Mouse (Mus musculus) kidney, embryonic 15.5 days (tissue): ENCODE data around the gene Hps3. TPM values are rescaled to one million over a fixed set of nuclear protein-coding genes. Genes with fewer than 3 reads are reported as not detected.
"Not testable (repeated sequence)": the region's sequence is repeated elsewhere in the genome, so short reads cannot be mapped to it uniquely, and the experiment has no call there.

Source experiments
- ATAC-seq: fragments of 200-750 bp; cut with Nextera tagmentation; replicated peaks from 2 replicates; pipeline ENCODE4 v1.8.0; 2017; ENCODE audit warnings: moderate TSS enrichment; ENCODE audit not compliant: low FRiP score
- H3K27ac ChIP-seq: fragments of 300-500 bp; sonication (generic); 2 replicates; pipeline ENCODE4 v1.5.1; 2015; ENCODE audit warnings: mild to moderate bottlenecking, inconsistent platforms
- H3K27me3 ChIP-seq: fragments of 300-500 bp; sonication (generic); 2 replicates; pipeline ENCODE4 v1.6.1; 2015; ENCODE audit warnings: inconsistent platforms
- H3K36me3 ChIP-seq: fragments of 300-500 bp; sonication (generic); 2 replicates; pipeline ENCODE4 v1.6.1; 2015; ENCODE audit warnings: inconsistent platforms
- H3K4me1 ChIP-seq: fragments of 300-500 bp; sonication (generic); 2 replicates; pipeline ENCODE4 v1.6.1; 2015; ENCODE audit warnings: inconsistent platforms
- H3K4me2 ChIP-seq: fragments of 300-500 bp; sonication (generic); 2 replicates; pipeline ENCODE4 v1.6.1; 2015; ENCODE audit warnings: moderate library complexity, mild to moderate bottlenecking, inconsistent platforms
- H3K4me3 ChIP-seq: fragments of 300-500 bp; sonication (generic); replicated peaks from 2 replicates; pipeline ENCODE4 v1.5.1; 2015; ENCODE audit warnings: mild to moderate bottlenecking, inconsistent platforms
- H3K9ac ChIP-seq: fragments of 300-500 bp; sonication (generic); 2 replicates; pipeline ENCODE4 v1.6.1; 2015; ENCODE audit warnings: mild to moderate bottlenecking, inconsistent platforms
- H3K9me3 ChIP-seq: fragments of 300-500 bp; sonication (generic); replicated peaks from 2 replicates; pipeline ENCODE4 v1.6.1; 2016; ENCODE audit warnings: inconsistent platforms
- WGBS: fragments of 180-500 bp; shearing (Covaris S2); methylation state at CpG from one replicate; pipeline ENCODE4 v1.1.7; 2015; ENCODE audit warnings: mixed read lengths; 5-methylcytosine and 5-hydroxymethylcytosine counted together
- polyA plus RNA-seq: library from polyadenylated mRNA; unstranded; fragments of >200 nt; fragmentation: Nextera tagmentation; extraction: Ambion mirVana; gene quantifications from 2 replicates; pipeline ENCODE4 v1.2.1, GENCODE M21; 2015

Gene Hps3
- polyA plus RNA-seq, 1 experiment from 2014 or later = 12.2 TPM

GRCm38 (mm10) chr3:19960570-19961114, 74.5 kb downstream of the Hps3 start:
- Histone ChIP-seq H3K4me1 (no peaks in the 10 kb centered on the region), H3K9ac (no peak overlapping the region), H3K27me3 (no peaks in the 10 kb centered on the region), H3K36me3 (no peaks in the 10 kb centered on the region), H3K4me3 (no peak overlapping the region), H3K9me3 (no peaks in the 10 kb centered on the region), H3K4me2 (no peak overlapping the region), H3K27ac (no peak overlapping the region)
- 77% methylated on average over 3 of the region's 3 CpGs for WGBS
- no peak for ATAC-seq

- no peaks in the 10 kb centered on the region for H3K27me3 ChIP-seq
- H3K9me3 ChIP-seq = no peaks in the 10 kb centered on the region
- H3K4me1 ChIP-seq = no peaks in the 10 kb centered on the region
- H3K27ac ChIP-seq = no peak overlapping the region
- H3K4me2 ChIP-seq = no peak overlapping the region
- no peak for ATAC-seq
- WGBS = 81% methylated on average over 1 of the region's 1 CpGs
- no peak overlapping the region for H3K4me3 ChIP-seq
- H3K9ac ChIP-seq = no peak overlapping the region
- no peaks in the 10 kb centered on the region for H3K36me3 ChIP-seq
Measured at GRCm38 (mm10) chr3:19958983-19959382, 76.1 kb downstream of the Hps3 start.

- no peak overlapping the region for H3K4me3 ChIP-seq
- H3K9ac ChIP-seq = no peak overlapping the region
- ATAC-seq = no peak
- H3K27me3 ChIP-seq = no peaks in the 10 kb centered on the region
- no peaks in the 10 kb centered on the region for H3K4me1 ChIP-seq
- no peak overlapping the region for H3K27ac ChIP-seq
- H3K36me3 ChIP-seq = no peaks in the 10 kb centered on the region
- no peaks in the 10 kb centered on the region for H3K9me3 ChIP-seq
- no peak overlapping the region for H3K4me2 ChIP-seq
Measured at GRCm38 (mm10) chr3:19958031-19958430, 77.1 kb downstream of the Hps3 start.

- no peak for ATAC-seq
- Histone ChIP-seq H3K4me1 (no peaks in the 10 kb centered on the region), H3K4me3 (no peak within 1 kb of the TSS), H3K9me3 (no peaks in the 10 kb centered on the region), H3K27ac (no peak within 1 kb of the TSS), H3K36me3 (no peaks in the 10 kb centered on the region), H3K9ac (no peak within 1 kb of the TSS), H3K4me2 (no peak within 1 kb of the TSS), H3K27me3 (no peaks in the 10 kb centered on the region)
- 55% methylated on average over 5 of the region's 5 CpGs for WGBS
Measured at GRCm38 (mm10) chr3:19956885-19957284, 78.2 kb downstream of the Hps3 start, which contains the start of gene Cp. TSS of gene Cp (plus strand) at chr3:19957054.

GRCm38 (mm10) chr3:19953865-19954264, 81.2 kb downstream of the Hps3 start:
- Histone ChIP-seq H3K9me3 (no peaks in the 10 kb centered on the region), H3K27ac (no peak overlapping the region), H3K27me3 (no peaks in the 10 kb centered on the region), H3K9ac (no peak overlapping the region), H3K4me2 (no peak overlapping the region), H3K4me1 (no peaks in the 10 kb centered on the region), H3K4me3 (no peak overlapping the region), H3K36me3 (no peaks in the 10 kb centered on the region)
- ATAC-seq = no peak; the same call in 1 of the 2 replicates
- 46% methylated on average over 3 of the region's 3 CpGs for WGBS

GRCm38 (mm10) chr3:19953425-19953824, 81.7 kb downstream of the Hps3 start:
- Histone ChIP-seq H3K27ac (no peak overlapping the region), H3K4me3 (no peak overlapping the region), H3K36me3 (no peaks in the 10 kb centered on the region), H3K9ac (no peak overlapping the region), H3K9me3 (no peaks in the 10 kb centered on the region), H3K4me2 (no peak overlapping the region), H3K27me3 (no peaks in the 10 kb centered on the region), H3K4me1 (no peaks in the 10 kb centered on the region)
- no peak for ATAC-seq
- 64% methylated on average over 1 of the region's 1 CpGs for WGBS

- H3K4me1 ChIP-seq, H3K4me3 ChIP-seq, H3K27ac ChIP-seq, H3K9ac ChIP-seq, H3K9me3 ChIP-seq, H3K27me3 ChIP-seq, H3K36me3 ChIP-seq, H3K4me2 ChIP-seq, ATAC-seq: not testable (repeated sequence)
- 100% methylated on average over 1 of the region's 1 CpGs for WGBS
Measured at GRCm38 (mm10) chr3:19949401-19949800, 85.7 kb downstream of the Hps3 start.

- Histone ChIP-seq H3K4me2 (no peak overlapping the region), H3K9me3 (no peaks in the 10 kb centered on the region), H3K9ac (no peak overlapping the region), H3K4me1 (no peaks in the 10 kb centered on the region), H3K27ac (no peak overlapping the region), H3K4me3 (no peak overlapping the region), H3K27me3 (no peaks in the 10 kb centered on the region), H3K36me3 (no peaks in the 10 kb centered on the region)
- no peak for ATAC-seq
Measured at GRCm38 (mm10) chr3:19948552-19948951, 86.6 kb downstream of the Hps3 start.

Other genes with a start within 250 kb of the Hps3 start
- gene Cp, start 78.3 kb downstream of the Hps3 start, polyA plus RNA-seq = 1.4 and 2.4 TPM in 2 replicates
- gene Hltf, start 22.5 kb upstream of the Hps3 start, polyA plus RNA-seq = 17.7 and 18.3 TPM in 2 replicates
- 39.0 and 39.9 TPM in 2 replicates for gene Gyg, start 120.0 kb upstream of the Hps3 start, polyA plus RNA-seq
- 3.2 and 5.0 TPM in 2 replicates for gene Cpa3, start 206.9 kb upstream of the Hps3 start, polyA plus RNA-seq
- 0.27 and 0.48 TPM in 2 replicates for gene Cpb1, start 240.4 kb upstream of the Hps3 start, polyA plus RNA-seq